Mouse (Mus musculus) heart, adult 2 months (tissue): ENCODE results near the gene Glis3.

Experiments
- CTCF ChIP-seq: fragments of 200-600 bp; IDR thresholded peaks from 2 replicates; pipeline ENCODE4 v1.8.1; 2022; ENCODE audit warnings: antibody characterized with exemption, mild to moderate bottlenecking, moderate library complexity
- EP300 ChIP-seq: fragments of 200-500 bp; IDR thresholded peaks from 2 replicates; pipeline ENCODE4 v1.6.1; 2011; ENCODE audit warnings: low read depth, low read length, control low read depth; ENCODE audit not compliant: insufficient read depth
- POLR2A ChIP-seq: fragments of 200-500 bp; IDR thresholded peaks from 2 replicates; pipeline ENCODE4 v1.6.1; 2011; ENCODE audit warnings: mild to moderate bottlenecking, low read depth, low read length, control low read depth; ENCODE audit not compliant: insufficient read depth

DNA sequence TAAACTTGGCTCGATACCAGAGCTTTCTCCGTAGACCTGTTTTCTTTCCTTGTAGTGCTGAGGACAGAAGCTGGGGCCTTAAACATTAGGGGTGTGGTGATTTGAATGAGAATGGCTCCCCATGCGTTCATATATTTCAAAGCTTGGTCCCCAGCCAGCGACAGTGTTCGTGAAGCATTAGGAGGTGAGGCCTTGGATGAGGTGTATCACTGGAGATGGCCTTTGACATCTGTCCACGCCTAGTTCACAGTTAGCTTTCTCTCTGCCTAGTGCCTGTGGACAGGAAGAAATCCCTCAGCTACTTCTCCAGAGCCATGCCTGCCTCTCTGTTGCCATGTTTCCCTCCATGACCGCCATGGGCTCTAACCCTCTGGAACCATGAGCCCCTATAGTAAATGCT, 44.8 kb upstream of the Glis3 start:
- TF ChIP-seq CTCF (no peak), POLR2A (no peak), EP300 (no peak)
